Mouse (Mus musculus) cerebellum, adult 18-20 months (tissue): ENCODE data around the gene Edf1.
A peak's percentile ranks its signal among the peaks of the same experiment; 100 is the strongest.

Source experiments
- DNase-seq, 2 experiments: peaks; one replicate each; pipeline ENCODE4 v3.0.0; 2021

The Edf1 gene

DNA sequence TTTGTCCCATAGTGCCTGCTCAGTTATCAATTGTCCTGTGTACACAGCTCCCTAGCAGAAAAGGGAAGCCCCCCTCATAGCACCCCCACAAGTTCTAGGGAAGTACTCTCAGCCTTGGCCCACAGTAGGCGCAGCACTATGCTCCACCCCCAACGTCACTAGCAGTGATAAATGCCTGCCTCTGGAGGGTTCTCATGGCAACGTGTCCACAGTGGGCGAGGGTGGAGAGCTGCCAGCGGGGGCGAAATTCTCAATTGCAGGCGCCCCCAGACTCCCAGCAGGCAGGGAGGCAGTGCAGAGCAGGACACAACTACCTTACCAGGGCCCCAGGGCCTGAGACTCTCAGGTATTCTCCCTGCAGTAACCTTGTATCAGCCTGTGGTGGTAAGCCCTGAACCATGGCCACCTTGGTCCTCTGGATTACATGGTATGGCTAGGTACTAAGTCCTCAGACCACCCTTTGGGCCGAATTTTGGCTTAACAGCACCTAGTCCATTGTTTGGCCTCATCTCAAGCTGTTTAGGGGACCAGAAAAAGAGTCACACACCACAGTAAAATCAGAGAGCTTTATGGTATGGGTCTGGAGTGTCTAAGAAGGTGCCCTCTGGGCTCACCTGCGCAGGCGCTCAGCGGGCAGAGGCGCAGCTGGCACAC, 24.9 kb downstream of the Edf1 start:
- DNase-seq: peak; percentile 50 to 61

DNA sequence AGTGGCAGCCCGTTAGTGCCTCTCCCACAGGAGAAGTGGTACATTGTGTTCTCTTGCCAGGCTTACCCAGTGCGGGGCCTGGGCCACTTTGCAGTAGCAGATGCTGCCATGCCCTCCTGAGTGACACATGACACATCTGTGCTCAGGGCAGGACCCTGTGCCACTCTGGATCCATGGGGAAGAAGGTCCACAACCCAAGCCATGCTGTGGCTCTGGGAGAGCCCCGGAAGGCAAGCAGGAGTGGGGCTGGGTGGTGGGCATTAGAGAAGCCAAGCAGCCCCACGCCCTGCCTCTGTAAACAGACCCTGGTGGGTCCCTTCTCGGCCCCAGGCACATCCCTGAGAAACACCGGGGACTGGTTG, 25.5 kb downstream of the Edf1 start:
- DNase-seq: peak; percentile 17 to 39

DNA sequence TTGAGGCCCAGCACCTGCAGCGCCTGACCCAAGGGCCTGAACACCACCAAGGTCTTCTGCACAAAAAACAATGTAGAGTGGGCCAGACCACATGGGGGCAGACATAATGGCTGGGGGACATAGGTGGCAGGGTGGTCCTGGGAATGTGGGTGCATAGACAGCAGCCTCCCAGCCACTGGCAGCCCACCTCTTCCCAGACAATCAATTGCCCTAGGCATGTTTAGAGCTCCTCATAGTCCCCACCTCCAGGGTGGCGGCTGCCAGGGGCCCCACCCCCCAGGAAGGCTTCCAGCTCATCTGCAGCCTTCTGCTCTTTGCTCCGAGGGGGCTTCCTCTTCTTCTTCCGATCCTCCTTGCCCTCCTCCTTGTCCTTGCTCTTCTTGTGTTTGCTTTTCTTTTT, 25.9 kb downstream of the Edf1 start:
- DNase-seq: peak; percentile 21 to 30

DNA sequence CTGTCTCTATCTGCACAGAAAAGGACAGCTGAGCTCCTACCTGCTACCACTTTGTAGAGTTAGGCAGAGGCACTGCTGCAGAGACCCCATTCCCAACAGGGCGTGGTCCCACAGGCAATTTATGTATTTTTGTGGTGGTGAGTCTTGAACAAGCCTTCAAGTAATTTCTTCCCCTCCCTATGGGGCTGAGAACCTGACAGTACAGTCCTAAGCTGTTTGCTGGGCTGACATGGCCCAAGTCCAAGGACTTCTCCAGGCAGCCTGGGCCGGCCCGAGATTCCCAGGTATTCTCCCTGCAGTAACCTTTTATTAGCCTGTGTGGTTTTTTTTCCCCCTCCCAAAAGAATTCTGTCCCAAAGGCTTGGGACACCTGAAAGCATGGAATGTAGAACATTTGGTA, 26.5 kb downstream of the Edf1 start:
- DNase-seq: peak; percentile 60

DNA sequence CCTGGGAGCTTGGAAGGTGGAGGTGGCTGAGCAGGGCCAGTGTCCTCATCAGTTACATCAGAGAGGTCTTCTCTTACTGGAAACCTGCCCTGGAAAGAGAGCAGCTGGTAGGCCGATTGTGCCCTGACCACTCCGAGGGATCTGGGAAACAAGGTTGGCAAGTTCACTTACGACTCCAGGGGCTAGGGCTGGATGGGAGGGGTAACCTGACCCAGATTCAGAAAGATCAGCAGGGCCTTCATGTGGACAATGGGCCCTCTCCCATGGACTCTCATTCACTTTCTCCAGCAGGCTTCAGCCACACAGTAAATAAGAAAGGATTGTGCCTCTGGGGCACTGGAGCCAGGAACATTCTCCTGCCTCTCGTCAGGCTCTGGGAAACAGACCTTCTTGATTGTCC, 27.2 kb downstream of the Edf1 start:
- peak; percentile 13 to 24 for DNase-seq

DNA sequence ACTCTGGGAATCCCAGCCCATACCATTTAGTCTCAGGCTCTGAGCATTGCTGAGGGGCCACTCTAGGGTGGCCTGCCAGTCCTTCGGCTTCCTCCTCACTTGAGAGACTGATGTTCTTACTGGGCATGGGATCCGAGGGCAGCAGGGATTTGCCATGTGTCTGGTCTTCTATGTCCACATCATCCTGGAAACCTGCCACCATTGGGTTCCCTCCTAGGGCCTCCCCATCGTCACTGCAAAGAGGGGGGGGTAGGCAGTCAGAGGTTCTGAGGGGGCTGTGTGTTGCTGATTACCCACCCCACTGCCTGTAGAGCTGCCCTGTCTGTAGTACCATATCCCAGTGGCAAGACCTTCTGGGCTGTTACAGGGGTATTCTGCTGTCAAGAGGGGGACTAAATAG, 28.0 kb downstream of the Edf1 start:
- peak; percentile 20 to 30 for DNase-seq

DNA sequence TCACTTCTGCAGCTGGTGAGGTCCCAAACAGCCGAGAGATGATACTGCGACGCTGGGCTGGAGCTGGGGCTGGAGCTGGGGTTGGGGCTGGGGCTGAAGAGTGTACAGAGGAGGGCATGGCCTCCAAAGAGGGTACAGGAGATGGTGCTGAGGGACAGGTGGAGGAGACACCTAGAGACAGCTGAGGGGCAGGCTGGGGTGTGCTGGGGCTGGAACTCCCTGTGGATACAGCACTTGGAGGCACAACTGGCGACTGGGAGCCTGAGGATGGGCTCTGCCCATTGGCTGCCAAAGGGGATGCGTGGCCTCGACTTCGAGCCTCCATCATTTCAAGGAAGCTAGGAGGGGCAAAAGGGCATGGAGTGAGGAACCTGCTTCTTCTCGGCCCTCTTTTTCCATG, 29.6 kb downstream of the Edf1 start:
- DNase-seq: no peak

DNA sequence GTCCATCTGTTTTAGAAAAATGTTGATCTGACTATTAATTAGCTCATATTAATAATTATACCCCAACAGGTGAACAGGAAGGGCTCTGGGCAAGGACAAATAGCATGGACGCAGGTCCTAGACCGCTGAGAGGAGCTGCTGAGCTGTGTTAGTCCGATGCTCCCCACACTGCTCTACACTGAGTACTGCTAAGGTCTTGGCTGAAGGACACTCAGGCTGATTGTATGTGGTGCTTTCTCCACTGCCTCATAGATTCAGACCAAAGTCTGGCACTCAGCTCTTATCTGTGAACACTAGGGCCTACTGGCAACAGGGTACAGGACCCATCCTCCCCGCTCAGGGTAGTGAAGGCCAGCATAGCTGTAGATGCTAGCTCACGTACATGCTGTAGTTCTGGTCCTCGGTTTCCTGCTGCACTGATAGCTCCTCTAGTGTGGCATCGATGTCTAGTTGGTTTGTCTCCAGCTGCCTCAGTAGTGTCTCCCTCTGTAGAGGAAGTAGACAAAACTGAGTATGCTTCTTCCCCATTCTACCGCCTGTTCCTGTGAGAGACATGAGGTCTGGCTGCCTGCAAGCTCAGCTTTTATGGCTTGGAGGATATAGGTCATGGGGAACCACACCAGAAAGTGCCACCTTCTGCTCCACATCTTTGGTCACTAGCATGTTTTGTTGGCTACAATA, 30.7 kb downstream of the Edf1 start:
- DNase-seq: no peak

DNA sequence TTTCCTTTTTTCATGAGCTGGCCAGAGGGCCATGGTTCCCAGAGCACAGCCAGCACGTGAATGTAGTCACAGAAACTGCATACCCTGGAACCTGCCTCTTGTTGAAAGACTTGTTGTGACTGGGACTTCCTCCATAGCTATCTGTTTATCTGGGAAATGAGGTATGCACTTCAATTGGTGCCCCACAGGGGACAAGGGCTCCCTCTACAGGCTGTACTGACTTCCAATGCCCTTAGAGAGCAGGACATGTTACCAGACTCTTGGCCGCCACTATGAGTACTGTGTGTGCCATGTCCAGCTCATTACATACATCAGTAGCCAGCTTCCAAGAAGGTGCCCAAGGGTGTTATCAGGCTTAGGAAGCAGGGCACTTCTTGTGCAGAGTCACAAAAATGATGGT, 34.2 kb downstream of the Edf1 start:
- peak; percentile 59 to 61 for DNase-seq

DNA sequence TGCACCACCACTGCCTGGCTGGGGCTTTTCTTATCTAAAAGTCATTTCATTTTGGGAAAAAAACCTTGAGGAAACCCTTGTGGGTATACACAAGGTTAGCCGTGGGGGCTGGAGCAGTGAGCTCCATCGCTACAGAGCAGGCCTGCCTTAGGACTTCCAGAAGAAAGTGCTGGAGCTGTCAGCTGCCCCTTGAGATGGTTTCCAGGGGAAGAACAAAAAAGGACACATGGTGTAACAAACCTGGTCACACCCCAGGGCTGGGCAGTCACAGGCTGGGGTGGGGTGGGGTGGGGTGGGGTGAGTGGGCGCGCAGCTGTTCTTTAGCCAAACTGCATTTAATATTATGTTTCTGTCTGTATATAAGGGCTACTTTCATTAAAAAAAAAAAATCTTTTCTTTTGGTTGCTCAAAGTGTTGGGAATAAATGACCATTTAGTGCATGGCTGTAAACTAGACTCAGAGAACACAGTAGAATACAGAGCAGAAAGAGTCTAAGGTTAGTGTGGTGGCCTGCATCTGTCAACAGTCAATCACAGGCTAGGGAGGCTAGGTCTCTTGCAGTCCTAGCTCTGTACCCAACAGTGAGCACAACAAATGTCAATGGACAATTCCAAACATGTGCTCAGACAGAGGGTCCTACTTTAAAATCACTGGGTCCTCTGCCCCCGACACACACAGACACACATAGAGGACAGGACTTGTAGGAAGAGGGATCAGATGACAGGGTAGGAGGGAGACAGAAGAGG, 39.3 kb downstream of the Edf1 start:
- DNase-seq: no peak

DNA sequence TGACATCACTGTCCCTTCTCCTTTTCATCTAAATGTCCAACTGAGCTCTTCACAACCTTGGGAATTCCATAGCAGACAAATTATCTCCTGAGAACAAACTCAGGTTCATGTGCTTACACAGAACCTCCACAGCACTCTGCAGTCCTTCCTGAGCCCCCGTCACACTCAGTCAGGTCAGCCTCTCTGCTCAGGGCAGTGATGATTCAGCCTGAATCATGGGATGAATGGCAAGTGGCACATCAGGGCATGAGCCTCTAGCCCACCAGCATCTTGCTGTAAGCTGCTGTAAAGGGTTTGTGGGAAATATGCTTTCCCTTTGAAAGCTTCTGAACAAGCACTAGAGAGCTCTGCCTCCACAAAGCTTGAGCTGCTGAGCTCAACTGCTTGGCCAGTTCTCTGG, 41.1 kb downstream of the Edf1 start:
- no peak for DNase-seq

DNA sequence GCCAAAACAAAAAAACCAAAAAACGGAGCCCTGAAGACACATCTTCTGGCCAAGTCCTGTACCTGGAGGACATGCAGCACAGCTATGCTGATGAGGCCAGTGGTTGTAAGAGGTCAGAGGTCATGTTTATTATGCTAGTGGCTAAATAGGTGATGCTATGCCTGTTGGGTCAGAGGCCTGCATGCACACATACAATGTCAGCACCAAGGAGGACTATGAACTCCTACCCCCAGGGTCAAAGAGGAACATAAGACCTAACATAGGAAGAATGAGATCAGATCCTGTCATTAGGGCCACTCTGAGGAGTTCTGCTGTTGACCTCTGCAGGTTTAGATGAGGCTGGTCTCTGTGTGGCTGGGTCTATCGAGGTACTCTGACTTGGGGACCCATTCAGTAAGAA, 42.4 kb downstream of the Edf1 start:
- no peak for DNase-seq

DNA sequence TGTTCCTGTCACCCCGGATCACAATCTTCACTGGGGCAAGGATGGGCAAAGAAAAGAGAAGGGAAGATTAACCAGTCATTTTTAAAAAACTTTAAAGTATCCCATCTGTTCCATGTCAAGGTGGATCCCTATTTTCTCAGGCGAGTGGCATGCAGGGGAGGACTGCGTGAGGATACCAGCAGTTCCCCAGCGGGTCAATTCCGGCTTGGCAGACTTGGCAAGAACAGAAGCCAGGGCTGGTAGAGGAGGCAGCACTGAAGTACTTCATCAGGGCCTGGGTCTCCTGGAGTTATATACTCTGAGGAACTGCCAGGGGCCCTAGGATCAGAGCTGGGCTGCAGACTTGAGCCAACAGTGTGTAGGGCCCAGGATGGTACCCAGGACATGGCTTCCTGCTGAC, 44.9 kb downstream of the Edf1 start:
- DNase-seq: no peak

DNA sequence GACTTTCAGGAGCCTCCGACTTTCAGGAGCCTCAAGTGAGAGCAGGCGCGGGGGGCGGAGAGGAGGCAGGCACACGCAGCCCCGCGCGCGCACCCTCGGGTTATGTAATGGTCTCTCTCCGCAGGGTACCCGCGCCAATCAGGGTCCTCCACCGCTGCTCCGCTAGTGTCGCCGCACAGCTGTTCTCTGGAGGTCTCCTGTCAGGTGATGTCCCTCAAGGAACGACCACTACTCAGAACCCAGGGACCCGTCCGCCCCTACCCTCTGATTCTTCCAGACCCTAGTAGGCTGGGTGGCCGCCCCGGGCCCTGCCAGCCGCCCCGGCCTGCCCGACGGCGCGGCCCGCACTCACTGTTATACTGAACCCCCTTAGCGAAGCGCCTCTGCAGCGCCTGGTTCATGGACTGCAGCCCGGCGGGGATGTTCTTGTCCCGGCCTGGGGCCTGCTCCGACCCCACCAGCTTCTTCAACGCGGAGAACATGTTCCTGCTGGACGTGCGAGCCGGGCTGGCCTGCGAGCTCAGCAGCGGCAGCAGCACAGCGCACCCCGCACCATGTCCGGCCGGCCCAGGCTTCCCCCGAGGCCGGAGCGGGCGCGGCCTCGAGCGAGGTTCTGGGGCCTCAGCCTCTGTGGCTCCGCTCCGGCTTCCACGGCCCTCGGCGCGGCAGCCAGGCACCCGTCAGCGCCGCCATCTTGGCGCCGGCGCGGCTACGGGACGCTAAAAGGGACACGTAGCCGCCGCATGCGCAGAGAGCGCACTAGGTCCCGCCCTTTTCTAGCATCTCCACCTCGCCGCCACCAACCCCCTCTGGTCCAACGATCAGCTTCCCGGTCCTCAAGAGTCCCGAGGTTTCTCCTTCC, 50.3 kb downstream of the Edf1 start, which contains the start of gene Rabl6:
Gene Rabl6, minus strand, starts transcription at position 761 of the 862 bp plus-strand sequence.
- DNase-seq: peak; percentile 84 to 98

DNA sequence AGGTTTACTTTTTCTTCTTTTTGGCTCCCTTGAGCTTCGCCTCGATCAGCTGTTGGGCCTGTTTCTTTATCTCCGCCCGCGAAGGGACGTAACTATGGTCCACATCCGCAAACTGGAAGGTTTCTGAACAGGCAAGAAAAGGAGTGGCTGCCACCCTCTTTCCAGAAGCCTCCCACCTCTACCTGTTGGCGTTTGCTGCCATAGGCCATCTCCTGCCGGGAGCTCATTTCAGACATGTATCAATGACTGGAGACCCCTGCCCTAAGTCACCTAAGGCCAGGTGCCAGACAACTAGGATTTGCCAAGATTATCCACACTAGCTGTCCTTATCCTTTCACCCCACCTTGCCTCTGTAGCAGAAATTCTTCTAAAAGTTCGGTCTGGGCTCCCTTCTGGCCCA, 51.0 kb downstream of the Edf1 start:
- peak in 1 of 2 experiments; percentile 27 for DNase-seq
